Mouse (Mus musculus) heart, adult 2 months (tissue): ENCODE data around the gene Gm20388.

ENCODE experiments used
- CTCF ChIP-seq: fragments of 200-600 bp; IDR thresholded peaks from 2 replicates; pipeline ENCODE4 v1.8.1; 2022; ENCODE audit warnings: antibody characterized with exemption, mild to moderate bottlenecking, moderate library complexity
- EP300 ChIP-seq: fragments of 200-500 bp; IDR thresholded peaks from 2 replicates; pipeline ENCODE4 v1.6.1; 2011; ENCODE audit warnings: low read depth, low read length, control low read depth; ENCODE audit not compliant: insufficient read depth
- POLR2A ChIP-seq: fragments of 200-500 bp; IDR thresholded peaks from 2 replicates; pipeline ENCODE4 v1.6.1; 2011; ENCODE audit warnings: mild to moderate bottlenecking, low read depth, low read length, control low read depth; ENCODE audit not compliant: insufficient read depth

- peak; percentile 45 for TF ChIP-seq CTCF
- TF ChIP-seq EP300, result no peak
- TF ChIP-seq POLR2A, result no peak
Observed at GRCm38 (mm10) chr8:122124326-122124725, 2213.7 kb downstream of the Gm20388 start.
